Mouse (Mus musculus): ENCODE results near the gene Haus2. TPM values are rescaled to one million over a fixed set of nuclear protein-coding genes. Genes with fewer than 3 reads are reported as not detected.

Haus2 gene
- polyA plus RNA-seq, 1 experiment = 0.17 TPM

- Histone ChIP-seq H3K9me3 (ENCODE audit: control insufficient read depth, low read length) (no peaks in the 10 kb centered on the region), H3K4me3 (replicated peaks) (no peak overlapping the region), H3K4me1 (ENCODE audit: control insufficient read depth) (peaks cover 30% of the 10 kb centered on the region), H3K36me3 (ENCODE audit: control insufficient read depth) (peaks cover 54% of the 10 kb centered on the region), H3K27me3 (ENCODE audit: control insufficient read depth) (no peaks in the 10 kb centered on the region)
- TF ChIP-seq TAL1 (IDR thresholded peaks at IDR 0.05; ENCODE audit: low read length) (no peak), GATA1 (IDR thresholded peaks at IDR 0.05; ENCODE audit: low read length) (no peak)
Measured at GRCm38 (mm10) chr2:120606021-120606690, 3.0 kb upstream of the Haus2 start.

GRCm38 (mm10) chr2:120616279-120617163 is 7.3 kb downstream of the Haus2 start:
- Histone ChIP-seq H3K4me3 (replicated peaks) (no peak overlapping the region), H3K36me3 (ENCODE audit: control insufficient read depth) (peaks cover 82% of the 10 kb centered on the region), H3K27me3 (ENCODE audit: control insufficient read depth) (no peaks in the 10 kb centered on the region), H3K9me3 (ENCODE audit: control insufficient read depth, low read length) (no peaks in the 10 kb centered on the region), H3K4me1 (ENCODE audit: control insufficient read depth) (no peaks in the 10 kb centered on the region)
- TF ChIP-seq GATA1 (IDR thresholded peaks at IDR 0.05; ENCODE audit: low read length) (no peak), TAL1 (IDR thresholded peaks at IDR 0.05; ENCODE audit: low read length) (no peak)

GRCm38 (mm10) chr2:120619538-120619937 is 10.4 kb downstream of the Haus2 start:
- no peaks in the 10 kb centered on the region for H3K27me3 ChIP-seq (ENCODE audit: control insufficient read depth)
- H3K9me3 ChIP-seq (ENCODE audit: control insufficient read depth, low read length) = no peaks in the 10 kb centered on the region
- H3K4me1 ChIP-seq (ENCODE audit: control insufficient read depth) = no peaks in the 10 kb centered on the region
- H3K4me3 ChIP-seq (replicated peaks) = no peak overlapping the region
- no peak for TF ChIP-seq TAL1 (IDR thresholded peaks at IDR 0.05; ENCODE audit: low read length)
- TF ChIP-seq GATA1 (IDR thresholded peaks at IDR 0.05; ENCODE audit: low read length) = no peak
- peaks cover 60% of the 10 kb centered on the region for H3K36me3 ChIP-seq (ENCODE audit: control insufficient read depth)

GRCm38 (mm10) chr2:120622920-120623319 is 13.7 kb downstream of the Haus2 start:
- no peaks in the 10 kb centered on the region for H3K27me3 ChIP-seq (ENCODE audit: control insufficient read depth)
- H3K4me1 ChIP-seq (ENCODE audit: control insufficient read depth) = peaks cover 4% of the 10 kb centered on the region
- no peak for TF ChIP-seq GATA1 (IDR thresholded peaks at IDR 0.05; ENCODE audit: low read length)
- no peak for TF ChIP-seq TAL1 (IDR thresholded peaks at IDR 0.05; ENCODE audit: low read length)
- no peaks in the 10 kb centered on the region for H3K9me3 ChIP-seq (ENCODE audit: control insufficient read depth, low read length)
- peaks cover 30% of the 10 kb centered on the region for H3K36me3 ChIP-seq (ENCODE audit: control insufficient read depth)
- H3K4me3 ChIP-seq (replicated peaks) = no peak overlapping the region

- Histone ChIP-seq H3K9me3 (ENCODE audit: control insufficient read depth, low read length) (no peaks in the 10 kb centered on the region), H3K36me3 (ENCODE audit: control insufficient read depth) (peaks cover 2% of the 10 kb centered on the region; the same call in 1 of the 2 replicates), H3K4me1 (ENCODE audit: control insufficient read depth) (peaks cover 49% of the 10 kb centered on the region), H3K27me3 (ENCODE audit: control insufficient read depth) (peaks cover 14% of the 10 kb centered on the region), H3K4me3 (replicated peaks) (peak overlapping the region; percentile 74)
- TF ChIP-seq GATA1 (IDR thresholded peaks at IDR 0.05; ENCODE audit: low read length) (no peak), TAL1 (IDR thresholded peaks at IDR 0.05; ENCODE audit: low read length) (no peak)
Measured at GRCm38 (mm10) chr2:120628076-120628865, 19.1 kb downstream of the Haus2 start.

GRCm38 (mm10) chr2:120628886-120629735 is 19.9 kb downstream of the Haus2 start, which contains the start of gene Stard9:
Stard9 (plus strand) TSS chr2:120629121.
- peaks cover 14% of the 10 kb centered on the region for H3K27me3 ChIP-seq (ENCODE audit: control insufficient read depth)
- H3K4me1 ChIP-seq (ENCODE audit: control insufficient read depth) = peaks cover 51% of the 10 kb centered on the region
- no peaks in the 10 kb centered on the region for H3K9me3 ChIP-seq (ENCODE audit: control insufficient read depth, low read length)
- H3K4me3 ChIP-seq (replicated peaks) = peak within 1 kb of the TSS; percentile 74
- peaks cover 2% of the 10 kb centered on the region; the same call in 1 of the 2 replicates for H3K36me3 ChIP-seq (ENCODE audit: control insufficient read depth)
- TF ChIP-seq TAL1 (IDR thresholded peaks at IDR 0.05; ENCODE audit: low read length) (no peak), GATA1 (IDR thresholded peaks at IDR 0.05; ENCODE audit: low read length) (no peak)

GRCm38 (mm10) chr2:120630246-120630645 is 21.1 kb downstream of the Haus2 start:
- peaks cover 51% of the 10 kb centered on the region for H3K4me1 ChIP-seq (ENCODE audit: control insufficient read depth)
- H3K9me3 ChIP-seq (ENCODE audit: control insufficient read depth, low read length) = no peaks in the 10 kb centered on the region
- TF ChIP-seq GATA1 (IDR thresholded peaks at IDR 0.05; ENCODE audit: low read length) = no peak
- no peak overlapping the region for H3K4me3 ChIP-seq (replicated peaks)
- peaks cover 7% of the 10 kb centered on the region for H3K36me3 ChIP-seq (ENCODE audit: control insufficient read depth)
- H3K27me3 ChIP-seq (ENCODE audit: control insufficient read depth) = peaks cover 14% of the 10 kb centered on the region

GRCm38 (mm10) chr2:120630655-120631054 is 21.5 kb downstream of the Haus2 start:
- Histone ChIP-seq H3K9me3 (ENCODE audit: control insufficient read depth, low read length) (no peaks in the 10 kb centered on the region), H3K4me1 (ENCODE audit: control insufficient read depth) (peaks cover 51% of the 10 kb centered on the region), H3K4me3 (replicated peaks) (no peak overlapping the region), H3K27me3 (ENCODE audit: control insufficient read depth) (peaks cover 14% of the 10 kb centered on the region), H3K36me3 (ENCODE audit: control insufficient read depth) (peaks cover 7% of the 10 kb centered on the region)
- TF ChIP-seq GATA1 (IDR thresholded peaks at IDR 0.05; ENCODE audit: low read length) (no peak), TAL1 (IDR thresholded peaks at IDR 0.05; ENCODE audit: low read length) (no peak)
